Mouse (Mus musculus): ENCODE measurements around the gene Myh10.

GRCm38 (mm10) chr11:68672270-68672970, 18.9 kb upstream of the Myh10 start:
- TF ChIP-seq EP300 (optimal IDR thresholded peaks at IDR 0.05) (no peak), CTCF (IDR thresholded peaks at IDR 0.05; ENCODE audit: low read depth) (no peak)

Measured in stomach, postnatal 0 days (tissue).